Mouse (Mus musculus) olfactory bulb, adult 2 months (tissue): ENCODE measurements around the gene Frmd6.

Experiments used
- CTCF ChIP-seq: fragments of 200-500 bp; IDR thresholded peaks from 2 replicates; pipeline ENCODE4 v1.5.1; 2012; ENCODE audit warnings: low read depth, mild to moderate bottlenecking, low read length, moderate library complexity; ENCODE audit not compliant: insufficient read depth
- POLR2A ChIP-seq: fragments of 200-500 bp; IDR thresholded peaks from 2 replicates; pipeline ENCODE4 v1.6.1; 2012; ENCODE audit warnings: mild to moderate bottlenecking, low read depth, low read length, moderate library complexity; ENCODE audit not compliant: insufficient read depth

- TF ChIP-seq POLR2A (no peak), CTCF (no peak)
Observed at GRCm38 (mm10) chr12:70907651-70908050, 82.3 kb downstream of the Frmd6 start.
